Mouse (Mus musculus) thymus, postnatal 36 days (tissue): Measurements from ENCODE around the gene Bach2.

ENCODE experiments used
- DNase-seq, 2 experiments: peaks; one replicate each; pipeline ENCODE4 v3.0.0; 2022; ENCODE audit warnings: mixed read lengths in 2 of 2

The Bach2 gene

DNA sequence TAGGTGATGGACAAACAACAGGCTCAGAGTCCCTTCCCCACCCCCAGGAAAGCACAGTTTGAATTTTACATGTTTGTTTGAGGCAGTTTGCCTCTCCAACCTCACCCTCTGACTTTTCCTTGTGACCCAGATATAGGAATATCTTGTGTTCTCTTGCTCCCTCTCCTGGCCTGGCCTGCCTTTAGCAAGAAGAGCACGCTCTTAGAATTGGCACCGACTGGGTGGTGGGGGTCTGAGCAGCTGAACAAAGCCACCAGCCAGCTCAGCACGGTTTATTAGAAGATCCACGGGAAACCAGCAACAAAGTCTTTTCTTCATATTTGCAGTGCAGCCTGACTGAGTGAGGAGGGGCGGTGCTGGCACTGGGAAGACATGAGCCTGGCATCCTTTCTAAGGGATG is 299.5 kb downstream of the Bach2 start:
- DNase-seq: peak; percentile 33 to 38

DNA sequence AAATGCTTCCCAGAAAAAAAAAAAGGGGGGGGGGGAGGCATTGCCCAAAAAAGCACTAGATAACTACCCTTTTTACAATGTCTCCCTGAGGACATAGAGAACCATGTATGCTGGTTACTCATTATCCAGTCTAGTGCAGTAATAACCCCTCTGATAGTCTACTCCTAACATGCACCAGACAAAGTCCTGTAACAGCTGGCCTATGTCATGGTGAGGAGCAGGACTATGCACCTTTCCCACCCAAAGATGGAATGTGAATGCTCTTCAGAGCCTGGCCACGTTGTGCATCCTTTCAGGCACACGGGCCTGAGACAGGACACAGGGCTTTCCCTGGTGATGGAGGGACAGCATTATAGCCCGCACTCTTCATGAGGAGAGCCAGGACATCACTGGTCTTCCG is 299.9 kb downstream of the Bach2 start:
- DNase-seq: no peak

DNA sequence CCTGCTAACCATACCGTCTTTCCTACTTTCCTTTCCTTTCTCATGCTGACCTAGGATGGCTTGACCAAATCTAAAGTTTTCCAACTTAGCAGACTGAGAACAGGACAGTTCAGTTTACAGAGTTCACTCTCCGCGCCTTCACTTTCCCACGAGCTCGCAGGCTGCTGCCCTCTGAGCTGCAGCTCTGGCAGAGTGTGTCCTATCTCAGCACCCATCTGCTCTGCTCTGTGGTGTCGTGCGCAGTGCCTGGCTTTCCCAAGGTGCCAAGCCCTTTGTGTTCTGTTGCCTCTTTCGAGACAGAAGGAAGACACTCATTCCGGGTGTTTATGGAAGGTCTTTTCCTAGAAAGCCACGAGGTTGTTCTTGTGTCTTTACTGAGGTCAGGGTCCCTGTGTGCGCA is 300.4 kb downstream of the Bach2 start:
- no peak for DNase-seq

DNA sequence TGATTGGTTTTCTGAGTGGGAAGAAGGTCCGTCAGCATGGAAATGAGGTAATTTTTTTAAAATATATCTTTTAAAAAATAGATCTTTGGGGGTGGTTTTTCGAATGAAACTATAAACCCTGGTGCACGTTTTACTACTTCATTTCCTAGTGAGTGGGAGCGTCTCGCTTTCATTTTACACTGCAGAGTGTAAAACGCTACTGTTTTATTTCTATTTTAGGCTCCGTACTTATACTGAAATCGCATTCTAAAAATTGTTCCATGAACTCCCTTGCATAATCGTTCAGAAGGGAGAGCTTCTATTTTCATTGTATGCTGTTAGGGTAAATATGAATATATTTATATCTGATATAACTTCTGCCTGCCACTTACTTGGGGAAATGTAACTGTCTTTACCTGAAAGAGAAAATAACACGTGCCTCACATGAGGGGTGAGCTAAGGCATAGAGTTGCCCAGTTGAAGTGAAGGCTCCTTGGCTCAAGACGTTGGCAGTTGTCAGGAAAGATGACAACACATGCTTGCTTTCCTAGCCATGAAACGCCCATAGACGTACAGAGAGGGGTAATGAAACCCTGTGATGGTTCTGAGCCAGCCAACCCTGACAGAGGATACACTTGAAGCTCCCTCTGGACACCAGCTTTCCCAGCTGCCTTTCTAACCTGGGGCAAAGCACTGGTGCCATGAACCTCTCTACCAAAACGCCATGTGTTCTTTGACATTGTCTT is 306.4 kb downstream of the Bach2 start:
- no peak for DNase-seq

DNA sequence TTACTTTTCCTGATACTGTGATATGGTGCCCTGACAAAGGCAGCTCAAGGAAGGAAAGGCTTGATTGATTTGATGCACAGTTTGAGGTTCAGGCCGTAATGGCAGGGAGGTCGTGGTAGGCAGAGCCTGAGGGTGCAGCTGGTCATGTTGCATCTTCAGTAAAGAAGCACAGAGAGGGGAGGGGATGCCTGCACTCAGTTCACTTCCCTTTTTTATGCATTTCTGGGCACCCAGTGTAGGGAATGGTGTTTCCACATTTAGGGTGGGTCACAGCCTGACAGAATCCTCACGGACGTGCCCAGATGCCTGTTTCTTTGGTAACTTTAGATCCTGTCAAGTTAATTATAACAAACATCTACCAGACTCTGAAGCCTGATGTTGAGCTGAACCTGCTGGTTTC is 306.9 kb downstream of the Bach2 start:
- DNase-seq: no peak

DNA sequence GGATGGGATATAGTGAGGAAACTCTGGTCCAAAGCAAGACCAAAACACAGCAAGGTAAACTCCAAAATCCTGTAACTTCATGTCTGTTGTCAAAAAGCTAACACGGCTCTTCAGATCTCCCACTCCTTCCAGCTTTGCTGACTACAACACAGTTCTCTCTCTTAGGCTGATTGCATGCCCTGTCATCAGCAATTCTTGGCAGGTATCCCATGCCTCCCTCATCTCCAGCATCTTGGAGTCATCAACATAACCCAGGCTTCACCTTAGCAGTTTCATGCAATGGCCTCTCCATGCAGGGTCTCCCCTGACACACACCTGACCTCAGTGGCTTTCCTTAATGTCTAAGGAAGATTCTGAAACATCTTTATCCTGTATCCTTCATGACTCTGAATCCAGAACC is 310.5 kb downstream of the Bach2 start:
- DNase-seq: no peak

DNA sequence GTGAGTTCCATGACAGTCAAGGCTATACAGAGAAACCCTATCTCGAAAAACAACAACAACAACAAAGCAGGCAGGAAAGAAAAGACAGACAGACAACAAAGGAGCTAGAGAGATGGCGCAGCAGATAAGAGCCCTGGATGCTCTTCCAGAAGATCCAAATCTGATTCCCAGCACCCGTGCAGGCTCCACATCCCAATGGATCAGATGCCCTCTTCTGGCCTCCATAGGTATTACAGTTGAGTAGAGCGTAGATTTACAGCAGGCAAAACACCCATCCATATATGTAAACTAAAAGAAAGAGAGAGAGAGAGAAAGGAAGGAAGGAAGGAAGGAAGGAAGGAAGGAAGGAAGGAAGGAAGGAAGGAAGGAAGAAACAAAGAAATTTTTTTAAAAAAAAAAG is 312.7 kb downstream of the Bach2 start:
- DNase-seq: no peak

DNA sequence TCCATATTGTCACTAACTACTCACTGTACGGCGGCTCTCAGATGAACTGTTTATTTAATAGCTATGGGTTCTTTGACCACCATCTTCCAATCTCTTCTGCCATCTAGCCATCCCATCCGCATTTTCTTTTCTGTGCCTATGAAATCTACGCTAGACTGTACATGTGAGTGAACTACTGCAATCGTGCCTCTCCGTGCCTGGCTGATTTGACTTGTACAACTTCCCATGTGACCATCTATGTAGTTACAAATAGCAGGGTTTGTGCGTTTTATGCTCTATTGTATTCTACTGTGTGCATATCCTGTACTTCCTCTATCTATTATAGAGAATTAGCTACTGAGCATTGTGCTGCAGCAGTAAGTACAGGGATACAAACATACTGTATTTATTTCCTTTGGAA is 316.9 kb downstream of the Bach2 start:
- DNase-seq: no peak

DNA sequence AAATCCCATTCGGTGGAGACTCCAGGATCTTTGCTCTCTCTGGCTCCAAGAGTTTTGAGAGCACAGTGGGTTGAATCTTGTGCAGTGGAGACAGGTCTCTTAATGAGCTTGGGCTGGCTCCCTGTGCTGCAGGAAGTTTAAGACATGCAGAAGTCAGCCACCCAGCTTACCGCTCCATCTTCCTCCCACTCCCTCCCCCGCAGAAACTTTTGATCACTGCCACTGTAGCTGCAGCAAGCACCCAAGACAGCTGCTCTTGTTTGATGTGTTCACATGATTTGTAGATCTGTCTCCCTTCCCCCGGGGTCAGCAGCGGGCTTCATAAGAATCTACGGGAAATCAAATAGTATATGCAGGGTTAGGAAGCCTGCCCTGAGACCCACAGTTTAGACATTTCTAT is 321.6 kb downstream of the Bach2 start:
- DNase-seq: peak; percentile 81 to 90

DNA sequence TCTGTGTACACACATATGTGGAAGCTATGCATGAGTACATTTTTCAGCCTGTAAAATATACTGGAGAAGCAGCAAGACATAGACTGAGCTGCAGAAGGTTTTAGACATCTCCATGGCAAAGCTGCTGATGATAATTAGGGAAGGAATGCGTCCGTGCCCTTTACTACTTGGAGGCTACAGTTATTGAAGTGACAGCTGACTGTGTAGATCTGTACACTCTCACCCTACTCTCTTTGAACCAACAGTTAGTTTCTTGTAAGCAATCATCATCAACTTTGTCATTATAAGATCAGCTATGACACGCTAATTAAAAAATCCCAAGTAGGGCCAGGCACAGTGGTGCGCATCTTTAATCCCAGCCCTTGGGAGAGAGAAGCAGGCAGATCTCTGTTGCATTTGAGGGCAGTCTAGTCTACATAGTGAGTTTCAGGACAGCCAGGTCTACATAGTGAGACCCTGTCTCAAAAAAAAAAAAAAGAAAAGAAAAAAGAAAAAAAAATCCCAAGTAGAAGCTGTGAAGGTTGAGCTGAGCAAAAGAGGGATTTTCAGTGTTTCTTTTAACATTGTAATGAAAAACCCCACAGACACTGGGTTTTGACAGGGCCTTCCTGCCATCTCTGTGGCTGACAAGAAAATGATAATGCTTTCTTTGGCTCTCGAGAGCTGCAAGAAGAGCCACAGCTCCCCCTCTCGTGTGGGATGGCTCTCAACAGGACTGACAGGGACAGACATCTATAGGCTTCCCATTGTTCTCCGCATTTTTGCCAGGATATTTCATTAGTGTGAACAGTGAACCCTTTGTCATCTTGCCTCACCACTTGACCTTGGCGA is 322.3 kb downstream of the Bach2 start:
- DNase-seq: peak; percentile 40 to 54

DNA sequence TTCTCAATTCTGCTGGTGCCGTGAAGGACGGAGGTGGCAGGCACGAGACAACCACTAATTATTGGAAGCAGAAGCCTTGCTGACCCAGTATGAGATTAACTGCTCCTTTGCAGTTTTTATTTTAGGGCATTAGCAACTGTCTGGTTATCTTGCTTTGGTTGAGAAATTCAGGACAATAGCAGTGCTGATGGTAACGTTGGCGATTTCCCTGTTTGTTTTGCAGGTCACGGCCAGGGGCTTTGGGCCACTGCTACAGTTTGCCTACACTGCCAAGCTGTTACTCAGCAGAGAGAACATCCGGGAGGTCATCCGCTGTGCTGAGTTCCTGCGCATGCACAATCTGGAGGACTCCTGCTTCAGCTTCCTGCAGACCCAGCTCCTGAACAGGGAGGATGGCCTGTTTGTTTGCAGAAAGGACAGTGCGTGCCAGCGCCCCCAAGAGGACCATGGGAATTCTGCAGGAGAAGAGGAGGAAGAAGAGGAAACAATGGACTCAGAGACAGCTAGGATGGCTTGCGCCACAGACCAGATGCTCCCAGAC is 323.0 kb downstream of the Bach2 start:
- DNase-seq: peak; percentile 59 to 63

DNA sequence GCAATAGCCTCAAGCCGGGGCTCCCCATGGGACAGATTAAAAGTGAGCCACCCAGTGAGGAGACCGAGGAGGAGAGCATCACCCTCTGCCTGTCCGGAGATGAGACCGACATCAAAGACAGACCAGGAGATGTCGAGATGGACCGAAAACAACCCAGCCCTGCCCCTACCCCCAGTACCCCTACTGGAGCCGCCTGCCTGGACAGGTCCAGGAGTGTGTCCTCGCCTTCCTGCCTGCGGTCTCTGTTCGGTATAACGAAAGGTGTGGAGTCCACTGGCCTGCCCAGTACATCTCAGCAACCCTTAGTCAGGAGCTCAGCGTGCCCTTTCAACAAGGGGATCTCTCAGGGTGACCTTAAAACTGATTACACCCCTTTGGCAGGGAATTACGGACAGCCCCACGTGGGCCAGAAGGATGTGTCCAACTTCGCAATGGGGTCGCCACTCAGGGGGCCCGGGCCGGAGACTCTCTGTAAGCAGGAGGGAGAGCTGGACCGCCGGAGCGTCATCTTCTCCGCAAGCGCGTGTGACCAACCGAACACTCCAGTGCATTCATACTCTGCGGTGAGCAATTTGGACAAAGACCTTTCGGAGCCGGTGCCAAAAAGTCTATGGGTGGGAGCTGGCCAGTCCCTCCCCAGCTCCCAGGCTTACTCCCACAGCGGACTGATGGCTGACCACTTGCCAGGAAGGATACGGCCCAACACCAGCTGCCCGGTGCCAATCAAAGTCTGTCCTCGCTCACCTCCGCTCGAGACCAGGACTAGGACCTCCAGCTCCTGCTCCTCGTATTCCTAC is 323.9 kb downstream of the Bach2 start:
- DNase-seq: no peak

DNA sequence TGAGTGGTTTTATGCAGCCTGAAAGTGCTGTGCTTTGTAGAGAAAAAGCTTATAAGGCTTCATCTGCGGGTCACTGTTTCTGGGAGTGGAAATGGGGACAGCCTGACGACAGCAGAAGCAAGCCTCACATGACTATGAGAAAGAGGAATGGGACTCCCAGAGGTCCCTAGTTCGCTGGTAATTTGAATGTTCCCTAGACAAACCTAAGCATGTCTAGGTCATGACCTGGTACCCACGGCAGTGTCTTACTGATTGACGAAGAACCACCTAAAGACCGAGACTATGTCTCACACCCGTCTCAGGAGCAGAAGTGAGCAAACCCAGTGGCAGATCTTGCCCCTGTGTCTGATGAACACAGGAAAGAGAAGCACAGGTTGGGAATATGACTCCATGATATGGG is 325.8 kb downstream of the Bach2 start:
- no peak for DNase-seq

DNA sequence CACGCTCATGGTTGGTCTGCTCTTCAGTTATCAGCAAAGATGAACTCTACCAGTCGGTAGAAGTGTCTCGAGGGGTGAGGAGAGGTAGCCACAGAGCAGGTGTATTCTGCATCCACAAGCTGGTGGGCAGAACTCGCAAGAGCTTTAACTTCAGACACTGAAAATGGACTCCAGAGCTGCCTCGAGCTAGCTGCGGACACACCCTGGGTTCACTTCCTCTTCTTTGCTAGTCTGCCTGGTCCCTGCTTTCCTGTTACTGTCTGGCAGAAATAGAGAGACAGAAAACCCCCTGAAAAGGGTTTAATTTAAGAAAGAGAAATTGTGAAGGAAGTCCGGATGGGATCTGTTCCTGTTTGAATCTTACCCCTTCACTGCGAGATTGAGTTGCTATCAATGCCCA is 326.3 kb downstream of the Bach2 start:
- no peak for DNase-seq

DNA sequence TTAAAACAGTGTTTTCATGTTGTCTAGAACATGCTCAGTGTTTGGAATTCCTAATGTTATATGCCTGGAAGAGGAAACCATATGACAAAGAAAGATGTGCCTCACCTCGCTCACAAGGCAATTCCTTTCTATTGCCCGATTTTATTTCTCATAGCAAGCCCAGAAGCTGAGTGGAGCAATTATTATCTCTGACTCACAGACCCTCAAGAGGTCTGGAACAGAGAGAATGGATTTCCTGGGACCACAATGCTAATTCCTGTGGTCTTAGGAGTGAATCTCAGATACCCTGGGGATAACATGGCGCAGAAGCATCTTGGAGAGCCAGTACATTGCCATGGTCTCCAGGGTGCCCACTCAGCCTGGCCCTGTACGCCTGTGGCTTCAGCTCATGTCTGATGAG is 330.4 kb downstream of the Bach2 start:
- no peak for DNase-seq

DNA sequence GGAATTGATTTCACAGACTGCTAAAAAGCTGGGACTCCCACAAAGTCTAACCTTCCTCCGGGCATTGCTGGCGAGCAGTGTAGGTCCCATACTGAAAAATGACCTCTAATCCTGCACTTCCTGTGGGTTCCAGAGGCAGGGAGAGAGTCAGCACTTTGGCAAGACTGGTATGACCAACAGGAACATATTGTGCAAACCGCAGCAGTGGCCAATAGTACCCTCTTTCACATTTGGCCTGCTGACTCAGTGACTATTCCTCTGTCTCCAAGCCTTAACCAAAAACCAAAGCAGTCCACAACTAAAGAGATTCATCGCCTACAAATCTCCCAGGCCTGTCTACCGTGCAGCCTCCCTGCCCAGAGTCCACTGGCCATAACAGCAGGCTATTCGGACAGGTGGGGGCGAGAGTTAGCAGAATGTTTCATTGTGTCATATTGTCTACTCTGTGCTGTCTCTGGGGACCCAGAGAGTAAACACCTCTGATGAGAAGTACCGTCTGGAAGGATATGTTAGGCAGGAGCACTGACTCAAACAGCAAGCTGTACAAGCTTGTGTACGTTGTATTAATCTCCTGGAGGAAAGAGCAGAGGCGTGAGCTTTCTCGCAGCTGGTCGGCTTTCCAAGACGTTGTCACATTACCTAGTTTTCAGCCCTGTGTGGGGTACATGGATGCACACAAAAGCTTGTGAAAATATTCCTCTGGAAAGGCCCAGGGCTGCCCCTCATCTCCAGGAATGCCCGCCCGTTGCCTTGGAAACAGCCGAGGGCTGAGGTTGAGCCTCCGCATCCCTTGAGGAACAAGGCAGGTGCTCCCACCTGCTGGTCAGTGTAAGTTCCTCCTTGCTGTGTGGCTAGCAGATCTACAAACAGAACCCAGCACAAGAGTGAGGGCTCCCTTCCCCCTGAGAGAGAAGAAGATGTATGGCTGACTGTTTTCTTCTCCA is 331.7 kb downstream of the Bach2 start:
- no peak for DNase-seq

DNA sequence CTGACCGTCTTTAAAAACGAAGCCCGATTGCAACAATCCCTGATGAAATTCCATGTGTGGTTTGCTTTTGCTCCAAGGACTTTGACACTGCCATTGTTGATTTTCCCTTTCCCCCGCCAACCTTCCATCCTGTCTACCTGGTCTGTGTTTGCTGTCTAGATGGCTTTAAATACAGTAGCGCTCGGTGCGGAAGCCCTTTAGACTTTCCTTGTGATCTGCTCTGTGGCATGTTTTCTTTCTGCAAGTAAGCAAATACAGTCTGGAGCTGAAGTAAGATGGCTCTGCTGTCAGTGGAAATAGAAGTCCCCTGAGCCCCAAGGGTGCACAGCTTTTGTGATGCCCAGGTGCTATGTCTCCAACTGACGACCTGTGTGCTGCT is 332.3 kb downstream of the Bach2 start:
- DNase-seq: no peak

DNA sequence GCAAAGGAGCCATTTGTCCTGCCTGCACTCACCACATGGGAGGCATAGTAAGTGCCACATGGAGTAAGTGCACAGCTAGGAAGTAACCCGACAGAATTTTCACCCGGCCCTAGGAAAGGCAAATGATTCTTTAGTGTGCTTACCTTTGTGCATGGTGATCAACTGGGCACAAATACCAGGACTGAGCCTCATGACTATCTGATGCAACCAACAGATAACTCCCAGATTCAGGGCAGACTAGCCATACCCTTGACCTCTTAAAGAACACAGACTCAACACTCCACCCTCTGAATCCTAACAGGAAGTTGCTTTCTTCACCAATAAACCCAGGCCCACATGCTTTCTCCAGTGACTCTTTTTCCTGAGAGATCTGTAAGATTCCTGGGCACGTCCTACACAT is 332.8 kb downstream of the Bach2 start:
- no peak for DNase-seq

DNA sequence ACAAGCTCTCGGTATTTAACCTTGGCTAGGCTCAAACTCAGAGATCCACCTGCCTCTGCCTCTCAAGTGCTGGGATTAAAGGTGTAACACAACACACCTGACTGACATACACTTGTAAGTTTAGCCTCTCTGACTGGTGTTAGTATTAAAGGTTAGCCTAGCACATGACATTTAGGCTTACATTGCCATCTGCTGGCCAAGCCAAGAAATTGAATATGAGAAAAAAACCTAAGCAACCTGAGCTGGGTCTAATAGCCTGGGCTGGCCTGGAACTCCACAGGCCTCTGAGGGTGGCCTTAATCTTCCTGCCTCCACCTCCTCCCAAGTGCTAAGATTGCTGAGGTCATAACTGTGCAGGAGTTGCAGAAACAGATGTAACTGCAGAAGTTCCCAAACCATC is 333.5 kb downstream of the Bach2 start:
- DNase-seq: no peak

DNA sequence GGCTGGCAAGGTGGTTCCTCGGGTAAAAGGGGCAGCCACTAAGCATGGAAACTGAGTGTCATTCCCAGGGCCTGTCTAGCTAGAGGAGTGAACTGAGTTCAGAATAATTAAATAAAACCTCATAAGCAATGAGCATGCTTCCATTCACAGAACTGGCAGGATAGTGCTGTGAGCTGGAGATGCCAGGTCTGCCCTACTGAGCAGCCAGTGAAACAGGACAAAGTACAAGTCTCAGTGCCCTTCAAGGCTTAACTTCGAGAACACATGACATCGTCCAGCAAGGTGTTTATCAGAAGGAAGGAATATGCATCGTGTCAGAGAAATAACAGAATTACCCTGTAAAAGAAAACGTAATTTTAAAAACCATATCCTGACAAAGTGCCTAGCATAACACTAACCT is 335.0 kb downstream of the Bach2 start:
- no peak for DNase-seq

DNA sequence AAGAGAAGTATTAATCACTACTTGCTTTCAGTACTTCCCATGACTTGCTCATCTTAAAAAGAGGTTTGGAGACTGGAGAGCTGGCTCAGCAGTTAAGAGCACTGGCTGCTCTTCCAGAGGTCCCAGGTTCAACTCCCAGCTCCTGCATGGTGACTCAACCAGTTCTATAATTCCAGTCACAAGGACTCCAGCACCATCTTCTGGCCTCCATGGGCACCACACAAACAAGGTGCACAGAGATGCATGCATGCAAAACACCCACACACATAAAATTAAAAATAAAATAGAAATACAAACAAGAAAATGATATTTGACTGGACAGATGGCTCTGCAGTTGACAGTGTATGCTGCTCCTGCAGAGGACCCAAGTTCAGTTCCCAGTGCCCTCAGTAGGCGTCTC is 336.0 kb downstream of the Bach2 start:
- DNase-seq: no peak

DNA sequence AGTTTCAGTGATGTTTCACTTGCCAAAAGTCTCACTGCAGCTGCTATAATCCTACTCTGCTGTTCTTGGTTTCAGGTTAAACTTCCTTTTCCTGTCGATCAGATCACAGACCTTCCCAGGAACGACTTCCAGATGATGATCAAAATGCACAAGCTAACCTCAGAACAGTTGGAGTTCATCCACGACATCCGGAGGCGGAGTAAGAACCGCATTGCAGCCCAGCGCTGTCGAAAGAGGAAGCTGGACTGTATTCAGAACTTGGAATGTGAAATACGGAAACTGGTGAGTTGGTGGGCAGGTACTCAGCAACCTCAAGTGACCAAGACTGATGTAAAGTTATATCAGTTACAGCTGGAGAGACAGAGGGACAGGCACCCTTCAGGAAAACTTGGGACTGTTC is 336.6 kb downstream of the Bach2 start:
- DNase-seq: no peak
